Mouse (Mus musculus): ENCODE results near the gene Rhoq. TPM values are rescaled to one million over a fixed set of nuclear protein-coding genes. Genes with fewer than 3 reads are reported as not detected.

Gene Rhoq
- total and polyA plus RNA-seq, 2 experiments from 2014 or later = 5.9 to 51.7 TPM

DNA sequence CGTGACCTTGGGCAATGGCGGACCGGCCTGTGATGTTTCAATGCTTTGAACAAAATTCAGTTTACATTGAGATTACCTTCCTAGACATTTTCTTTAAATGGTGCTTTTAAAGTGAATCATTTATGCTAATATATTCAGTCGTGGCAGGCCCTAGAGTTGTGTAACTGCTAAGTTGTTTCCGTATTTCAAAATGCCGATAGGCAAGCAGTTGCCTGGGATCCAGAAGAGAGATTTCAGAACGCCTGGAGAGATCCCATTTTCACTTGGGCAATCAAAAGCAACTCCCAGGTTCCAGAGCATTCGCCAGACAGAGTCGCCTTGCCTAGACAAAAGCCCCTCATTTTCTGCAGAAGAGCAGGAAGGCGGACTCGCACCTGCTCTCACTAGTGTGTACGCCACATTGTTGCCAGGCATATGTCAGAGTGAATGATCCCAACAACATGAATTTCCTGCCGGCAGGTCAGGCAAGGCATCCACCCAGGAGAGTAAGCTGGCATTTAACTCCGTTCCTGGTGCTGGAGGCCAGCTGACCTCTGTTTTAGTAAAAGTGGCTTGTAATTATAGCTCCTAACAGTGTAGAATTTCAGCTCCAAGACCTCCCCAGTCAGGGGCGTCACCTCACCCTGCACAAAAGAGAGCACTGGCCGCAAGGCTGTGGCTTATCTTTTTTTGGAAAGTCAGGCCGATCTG lies 23.7 kb downstream of the Rhoq start:
- Histone ChIP-seq H3K9ac (replicated peaks; ENCODE audit: low read length) (no peak overlapping the region), H3K9me3 (ENCODE audit: low read length) (no peaks in the 10 kb centered on the region), H3K4me3 (ENCODE audit: low read length) (no peak overlapping the region), H3K27ac (peak overlapping the region; percentile 48; the same call in 1 of the 2 replicates), H3K4me1 (ENCODE audit: insufficient read depth, low read length) (peaks cover 7% of the 10 kb centered on the region; the same call in 1 of the 2 replicates), H3K4me2 (ENCODE audit: low read depth, low read length) (peak overlapping the region; percentile 18; the same call in 1 of the 2 replicates), H3K36me3 (ENCODE audit: insufficient read depth, low read length) (no peaks in the 10 kb centered on the region), H3K27me3 (ENCODE audit: insufficient read depth, low read length) (no peaks in the 10 kb centered on the region)
- ATAC-seq (no peak), DNase-seq (ENCODE audit: low spot score) (peak; percentile 49)
- WGBS = 33% methylated on average over 17 of the region's 17 CpGs
- TF ChIP-seq CTCF (IDR thresholded peaks at IDR 0.05; ENCODE audit: low read depth) = no peak

DNA sequence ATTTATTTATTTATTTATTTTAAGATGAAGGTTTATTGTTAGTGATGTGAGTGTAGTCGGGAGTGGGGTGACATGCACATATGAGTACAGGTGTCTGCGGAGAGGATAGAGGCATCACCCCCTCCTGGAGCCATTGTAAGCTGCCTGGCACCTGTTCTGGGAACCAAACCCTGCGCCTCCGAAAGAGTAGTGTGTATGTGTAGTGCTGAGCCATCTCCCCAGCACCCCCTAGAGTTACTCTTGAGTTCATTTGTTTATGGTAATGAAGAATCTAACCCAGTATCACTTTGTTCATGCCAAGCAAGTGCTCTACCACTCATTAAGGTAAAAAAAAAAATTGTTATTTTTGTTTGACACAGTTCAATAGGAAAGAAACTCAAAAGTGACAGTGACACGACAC lies 25.3 kb downstream of the Rhoq start:
- H3K4me2 ChIP-seq (ENCODE audit: low read depth, low read length) = no peak overlapping the region
- no peak overlapping the region for H3K4me3 ChIP-seq (ENCODE audit: low read length)
- H3K4me1 ChIP-seq (ENCODE audit: insufficient read depth, low read length) = peaks cover 7% of the 10 kb centered on the region; the same call in 1 of the 2 replicates
- ATAC-seq = no peak
- no peak for TF ChIP-seq CTCF (IDR thresholded peaks at IDR 0.05; ENCODE audit: low read depth)
- 0 out of 2 replicates have a peak overlapping the region, but pooled peaks have one; percentile 7 for H3K27ac ChIP-seq
- WGBS = 70% methylated on average over 5 of the region's 5 CpGs
- no peak overlapping the region for H3K9ac ChIP-seq (replicated peaks; ENCODE audit: low read length)
- no peaks in the 10 kb centered on the region for H3K36me3 ChIP-seq (ENCODE audit: insufficient read depth, low read length)
- no peak for DNase-seq (ENCODE audit: low spot score)
- H3K27me3 ChIP-seq (ENCODE audit: insufficient read depth, low read length) = no peaks in the 10 kb centered on the region
- H3K9me3 ChIP-seq (ENCODE audit: low read length) = no peaks in the 10 kb centered on the region

DNA sequence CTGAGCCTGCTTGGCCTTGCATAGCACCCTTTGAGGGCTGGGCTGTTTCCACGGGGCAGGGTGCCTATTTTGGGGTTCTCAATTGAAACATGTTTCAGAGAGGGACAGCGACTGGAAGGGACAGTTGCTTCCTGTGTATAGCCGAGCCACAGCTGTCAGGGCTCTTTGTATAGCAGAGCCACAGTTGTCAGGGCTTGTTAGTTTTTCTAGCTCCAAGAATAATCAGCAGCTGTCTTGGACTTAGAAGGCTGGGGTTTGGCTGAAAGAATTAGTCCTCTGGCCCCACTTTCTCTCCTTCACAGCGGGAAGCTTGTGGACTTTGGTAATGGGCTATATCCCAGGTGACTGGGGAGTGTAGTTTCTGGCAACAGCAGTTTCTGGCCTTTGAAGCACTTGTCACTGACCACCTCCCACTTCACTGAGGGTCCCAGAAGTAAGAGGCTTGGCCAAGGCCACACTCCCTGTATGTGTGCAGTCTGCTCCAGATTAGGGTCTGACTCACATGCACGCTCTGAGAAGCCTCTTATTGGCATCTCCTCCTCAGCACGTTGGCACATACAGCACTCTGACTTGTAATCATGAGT lies 25.8 kb downstream of the Rhoq start:
- H3K4me2 ChIP-seq (ENCODE audit: low read depth, low read length) = no peak overlapping the region
- no peak overlapping the region for H3K9ac ChIP-seq (replicated peaks; ENCODE audit: low read length)
- no peak for TF ChIP-seq CTCF (IDR thresholded peaks at IDR 0.05; ENCODE audit: low read depth)
- peak; percentile 79 for ATAC-seq
- no peaks in the 10 kb centered on the region for H3K27me3 ChIP-seq (ENCODE audit: insufficient read depth, low read length)
- WGBS = 32% methylated on average over 6 of the region's 6 CpGs
- H3K36me3 ChIP-seq (ENCODE audit: insufficient read depth, low read length) = no peaks in the 10 kb centered on the region
- H3K9me3 ChIP-seq (ENCODE audit: low read length) = no peaks in the 10 kb centered on the region
- DNase-seq (ENCODE audit: low spot score) = peak; percentile 61
- no peak overlapping the region for H3K4me3 ChIP-seq (ENCODE audit: low read length)
- H3K4me1 ChIP-seq (ENCODE audit: insufficient read depth, low read length) = peaks cover 7% of the 10 kb centered on the region; the same call in 1 of the 2 replicates
- 0 out of 2 replicates have a peak overlapping the region, but pooled peaks have one; percentile 7 for H3K27ac ChIP-seq

DNA sequence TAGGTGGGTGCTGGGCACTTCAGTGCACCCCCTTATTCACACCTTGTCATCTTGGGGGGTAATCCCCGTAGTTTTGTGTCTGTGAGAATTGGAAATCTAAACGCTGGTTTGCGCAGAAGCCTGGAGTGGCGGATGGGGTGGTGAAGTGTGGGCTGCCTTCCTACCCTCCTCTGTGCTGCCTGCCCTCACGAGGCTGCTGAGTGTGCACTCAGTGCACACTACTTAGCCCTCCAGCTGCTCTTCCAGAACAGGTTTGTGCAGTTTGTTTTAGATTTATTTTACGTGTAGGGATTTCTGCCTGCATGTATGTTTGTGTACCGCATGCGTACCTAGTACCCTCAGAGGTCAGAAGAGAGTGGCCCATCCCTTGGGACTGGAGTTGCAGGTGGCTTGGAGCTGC lies 28.4 kb downstream of the Rhoq start:
- Histone ChIP-seq H3K27me3 (ENCODE audit: insufficient read depth, low read length) (no peaks in the 10 kb centered on the region), H3K9me3 (ENCODE audit: low read length) (no peaks in the 10 kb centered on the region), H3K36me3 (ENCODE audit: insufficient read depth, low read length) (no peaks in the 10 kb centered on the region), H3K4me3 (ENCODE audit: low read length) (no peak overlapping the region), H3K4me2 (ENCODE audit: low read depth, low read length) (no peak overlapping the region), H3K27ac (no peak overlapping the region), H3K4me1 (ENCODE audit: insufficient read depth, low read length) (peaks cover 7% of the 10 kb centered on the region; the same call in 1 of the 2 replicates), H3K9ac (replicated peaks; ENCODE audit: low read length) (no peak overlapping the region)
- no peak for DNase-seq (ENCODE audit: low spot score)
- TF ChIP-seq CTCF (IDR thresholded peaks at IDR 0.05; ENCODE audit: low read depth) = no peak
- no peak for ATAC-seq
- WGBS = 88% methylated on average over 8 of the region's 8 CpGs

DNA sequence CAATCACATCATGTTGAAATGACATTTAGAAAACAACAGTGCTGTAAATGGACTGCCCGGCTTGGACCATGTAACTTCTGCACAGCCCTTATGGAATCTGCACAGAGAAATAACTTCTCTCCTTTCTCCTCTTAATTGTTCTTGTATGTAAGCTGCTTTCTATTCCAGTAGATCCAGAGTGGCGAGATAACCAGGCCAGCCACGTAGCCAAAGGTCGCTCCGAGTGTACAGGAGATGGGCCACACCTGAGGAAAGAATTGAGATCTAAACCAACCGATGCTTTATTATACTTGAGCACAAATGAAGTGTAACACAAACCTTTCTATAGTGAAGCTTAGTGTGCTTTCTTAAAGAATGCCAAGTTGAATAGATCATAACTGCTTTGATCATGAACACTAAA lies 34.4 kb downstream of the Rhoq start:
- H3K9me3 ChIP-seq (ENCODE audit: low read length) = no peaks in the 10 kb centered on the region
- no peak overlapping the region for H3K4me2 ChIP-seq (ENCODE audit: low read depth, low read length)
- no peak overlapping the region for H3K9ac ChIP-seq (replicated peaks; ENCODE audit: low read length)
- peaks cover 5% of the 10 kb centered on the region; the same call in 1 of the 2 replicates for H3K36me3 ChIP-seq (ENCODE audit: insufficient read depth, low read length)
- no peak overlapping the region for H3K27ac ChIP-seq
- TF ChIP-seq CTCF (IDR thresholded peaks at IDR 0.05; ENCODE audit: low read depth) = no peak
- H3K27me3 ChIP-seq (ENCODE audit: insufficient read depth, low read length) = no peaks in the 10 kb centered on the region
- no peaks in the 10 kb centered on the region for H3K4me1 ChIP-seq (ENCODE audit: insufficient read depth, low read length)
- H3K4me3 ChIP-seq (ENCODE audit: low read length) = no peak overlapping the region
- 96% methylated on average over 6 of the region's 6 CpGs for WGBS
- ATAC-seq = no peak
- no peak for DNase-seq (ENCODE audit: low spot score)

DNA sequence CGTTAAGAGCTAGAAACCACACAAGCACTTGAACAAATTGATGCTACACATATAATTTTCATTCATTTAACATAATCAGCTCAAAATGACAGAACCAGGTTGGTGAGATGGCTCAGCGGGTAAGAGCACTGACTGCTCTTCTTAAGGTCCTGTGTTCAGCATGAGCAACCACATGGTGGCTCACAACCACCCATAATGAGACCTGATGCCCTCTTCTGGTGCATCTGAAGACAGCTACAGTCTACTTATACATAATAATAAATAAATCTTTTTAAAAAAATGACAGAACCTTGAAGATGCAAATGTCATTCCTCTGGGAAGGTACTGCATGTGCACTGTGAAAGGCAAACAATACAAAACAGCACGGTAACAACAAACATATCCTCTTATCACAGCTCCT lies 46.1 kb downstream of the Rhoq start:
- H3K4me3 ChIP-seq (ENCODE audit: low read length) = no peak overlapping the region
- H3K4me2 ChIP-seq (ENCODE audit: low read depth, low read length) = no peak overlapping the region
- H3K27me3 ChIP-seq (ENCODE audit: insufficient read depth, low read length) = no peaks in the 10 kb centered on the region
- 91% methylated on average over 3 of the region's 3 CpGs for WGBS
- ATAC-seq = no peak
- no peak overlapping the region for H3K9ac ChIP-seq (replicated peaks; ENCODE audit: low read length)
- no peaks in the 10 kb centered on the region for H3K4me1 ChIP-seq (ENCODE audit: insufficient read depth, low read length)
- TF ChIP-seq CTCF (IDR thresholded peaks at IDR 0.05; ENCODE audit: low read depth) = 0 out of 2 replicates have a peak, but pooled peaks have one; percentile 25
- no peak for DNase-seq (ENCODE audit: low spot score)
- no peaks in the 10 kb centered on the region; the same call in 1 of the 2 replicates for H3K36me3 ChIP-seq (ENCODE audit: insufficient read depth, low read length)
- H3K27ac ChIP-seq = no peak overlapping the region
- no peaks in the 10 kb centered on the region for H3K9me3 ChIP-seq (ENCODE audit: low read length)

Measured in hindbrain, postnatal 0 days (tissue).